Mouse (Mus musculus): Measurements from ENCODE around the gene Ifrd2.
A peak's percentile ranks its signal among the peaks of the same experiment; 100 is the strongest.

Gene Ifrd2

GRCm38 (mm10) chr9:107576357-107577107 is 10.9 kb upstream of the Ifrd2 start, which contains the start of gene Hyal1:
Gene Hyal1 (plus strand): TSS chr9:107576927.
- DNase-seq, result peak; percentile 93 to 95

GRCm38 (mm10) chr9:107577871-107578270 is 9.6 kb upstream of the Ifrd2 start:
- DNase-seq, result no peak

- DNase-seq, result no peak
These were observed 8.9 kb upstream of the Ifrd2 start, which contains the start of gene Naa80 for GRCm38 (mm10) chr9:107578587-107578986. Gene Naa80 (plus strand): TSS chr9:107578887.

GRCm38 (mm10) chr9:107579023-107579900 is 8.2 kb upstream of the Ifrd2 start:
- no peak for DNase-seq

- DNase-seq, result peak; percentile 89 to 94
These were observed 6.7 kb upstream of the Ifrd2 start, which contains the start of gene Hyal3 for GRCm38 (mm10) chr9:107580501-107581317. Gene Hyal3 (plus strand): TSS chr9:107580818.

GRCm38 (mm10) chr9:107581584-107581983 is 5.9 kb upstream of the Ifrd2 start:
- DNase-seq, result no peak

- DNase-seq, result no peak
These were observed 4.9 kb upstream of the Ifrd2 start for GRCm38 (mm10) chr9:107582509-107583062.

GRCm38 (mm10) chr9:107583174-107583573 is 4.3 kb upstream of the Ifrd2 start:
- DNase-seq, result no peak

- no peak for DNase-seq
These were observed 938 bp upstream of the Ifrd2 start for GRCm38 (mm10) chr9:107586504-107586903.

- DNase-seq, result peak; percentile 60 to 76
These were observed 594 bp downstream of the Ifrd2 start for GRCm38 (mm10) chr9:107587833-107588639.

- DNase-seq, result peak in 1 of 2 experiments; percentile 49
These were observed 2.8 kb downstream of the Ifrd2 start for GRCm38 (mm10) chr9:107590058-107590772.

GRCm38 (mm10) chr9:107590773-107591060 is 3.3 kb downstream of the Ifrd2 start:
- no peak for DNase-seq

- DNase-seq, result no peak
These were observed 5.9 kb downstream of the Ifrd2 start for GRCm38 (mm10) chr9:107593101-107593976.

- no peak for DNase-seq
These were observed 7.0 kb downstream of the Ifrd2 start for GRCm38 (mm10) chr9:107594281-107595062.

GRCm38 (mm10) chr9:107596619-107597569 is 9.5 kb downstream of the Ifrd2 start:
- no peak for DNase-seq

GRCm38 (mm10) chr9:107598385-107598784 is 10.9 kb downstream of the Ifrd2 start:
- DNase-seq, result no peak

- DNase-seq, result no peak
These were observed 12.0 kb downstream of the Ifrd2 start for GRCm38 (mm10) chr9:107599433-107599832.

GRCm38 (mm10) chr9:107599842-107600241 is 12.4 kb downstream of the Ifrd2 start:
- DNase-seq, result peak; percentile 62 to 69

Data from kidney, postnatal 4 days (tissue).